Mouse (Mus musculus): ENCODE results near the gene Pja2.
A peak's percentile ranks its signal among the peaks of the same experiment; 100 is the strongest.

DNA sequence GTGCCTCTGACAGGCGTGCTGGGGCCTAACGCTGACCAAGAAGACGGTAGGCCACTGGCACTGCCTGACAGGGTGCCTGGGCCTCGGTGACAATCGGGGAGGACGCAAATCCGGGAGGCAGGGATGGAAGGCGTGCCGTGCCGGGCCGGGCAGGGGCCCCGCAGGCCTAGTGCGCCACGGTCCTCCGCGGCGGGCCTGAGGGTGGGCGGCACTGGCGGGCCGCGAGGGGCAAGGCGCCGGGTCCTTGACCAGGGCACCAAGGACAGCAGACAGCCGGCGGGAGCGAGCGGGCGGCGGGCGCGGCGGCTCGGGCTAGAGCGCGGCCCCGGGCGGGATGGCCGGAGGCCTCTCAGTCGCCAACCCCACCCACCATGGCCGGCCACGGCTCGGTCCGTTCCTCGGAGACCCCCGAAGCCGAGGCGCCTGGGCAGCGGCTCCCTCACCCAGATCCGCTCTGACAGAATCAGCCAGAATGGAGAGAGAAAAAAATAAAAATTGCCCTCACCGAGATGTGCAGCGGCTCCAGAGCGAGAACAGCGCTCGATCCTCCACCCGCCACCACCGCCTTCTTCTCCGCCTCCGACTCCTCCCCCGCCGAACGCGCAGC is 322 bp downstream of the Pja2 start:
- TF ChIP-seq CTCF (IDR thresholded peaks at IDR 0.05; ENCODE audit: borderline replicate concordance, insufficient read depth, low read length) (no peak), POLR2A (IDR thresholded peaks at IDR 0.05; ENCODE audit: low read depth, low read length) (peak; percentile 87)

Measured in embryonic fibroblast, embryonic 13.5 days (primary cell).